In genomic region chrX:7375322-7375715, GRCm38 (mm10) we compare ENCODE assay signal across 8 mouse cellular contexts. TPM values are rescaled to one million over a fixed set of nuclear protein-coding genes. Genes with fewer than 3 reads are reported as not detected.
DNase-seq lines count a peak whose midpoint lies in the region; ATAC-seq and TF ChIP-seq lines count a peak whose summit lies in the region.

No protein-coding gene starts in this region.

- peak overlapping the region; percentile 67 for H3K27ac ChIP-seq in heart, adult 2 months
- H3K27ac ChIP-seq in liver, embryonic 11.5 days (ENCODE audit: low read depth, low read length) = peak overlapping the region; percentile 48; the same call in 1 of the 2 replicates

- peak overlapping the region; percentile 64 for H3K9ac ChIP-seq in heart, adult 2 months (ENCODE audit: low read depth, low read length)
- peak overlapping the region; percentile 56 for H3K9ac ChIP-seq in liver, embryonic 11.5 days (ENCODE audit: low read depth, low read length)

- WGBS in heart, adult 2 months = 25% methylated on average over 23 of the region's 40 CpGs
- 33% methylated on average over 39 of the region's 40 CpGs for WGBS in liver, embryonic 11.5 days

- DNase-seq in heart, adult 2 months = no peak
- DNase-seq in heart, postnatal 10 days = no peak
- peak; percentile 21 for DNase-seq in thymus, postnatal 14 days
- no peak for DNase-seq in thymus, postnatal 25 days
- no peak for DNase-seq in liver, embryonic 11.5 days (ENCODE audit: low spot score)
- no peak for DNase-seq in urinary bladder, adult 18-20 months (ENCODE audit: low spot score in 2 of 2)
- no peak for DNase-seq in left cerebral cortex, postnatal 4 days

- TF ChIP-seq CTCF in heart, adult 2 months (IDR thresholded peaks at IDR 0.05) = no peak

- peak overlapping the region; percentile 85 for H3K4me2 ChIP-seq in liver, embryonic 11.5 days

- no peaks in the 10 kb centered on the region for H3K9me3 ChIP-seq in liver, embryonic 11.5 days (ENCODE audit: control insufficient read depth, low read length)

- peak overlapping the region; percentile 62 for H3K4me3 ChIP-seq in heart, adult 2 months
- peak overlapping the region; percentile 60 for H3K4me3 ChIP-seq in liver, embryonic 11.5 days (ENCODE audit: low read depth, low read length)

- TF ChIP-seq EP300 in heart, adult 2 months (IDR thresholded peaks at IDR 0.05; ENCODE audit: insufficient read depth, low read depth, low read length) = no peak

- peak; percentile 65 for ATAC-seq in liver, embryonic 11.5 days (replicated peaks; ENCODE audit: low FRiP score)
- ATAC-seq in inflammation-experienced regulatory T-cells, adult 6 months = no peak

- no peak for TF ChIP-seq POLR2A in heart, adult 2 months (IDR thresholded peaks at IDR 0.05; ENCODE audit: insufficient read depth, low read depth, low read length)

- H3K4me1 ChIP-seq in heart, adult 2 months (ENCODE audit: control insufficient read depth, insufficient read depth, low read length) = peaks cover 2% of the 10 kb centered on the region
- peaks cover 3% of the 10 kb centered on the region; the same call in 1 of the 2 replicates for H3K4me1 ChIP-seq in liver, embryonic 11.5 days (replicated peaks; ENCODE audit: control insufficient read depth, insufficient read depth, low read length)

- H3K27me3 ChIP-seq in heart, adult 2 months (ENCODE audit: control insufficient read depth, insufficient read depth, low read length) = no peaks in the 10 kb centered on the region
- no peaks in the 10 kb centered on the region for H3K27me3 ChIP-seq in liver, embryonic 11.5 days (replicated peaks; ENCODE audit: control insufficient read depth, insufficient read depth, low read length)

- intact Hi-C loops in heart, adult 2 months (cut with DNase I) = loop anchor here (5.0 kb wide), 1 partner anchor 42 kb away; no protein-coding TSS in a partner anchor
- intact Hi-C loops in heart, postnatal 10 days (cut with DNase I) = no loop called here
- intact Hi-C loops in left cerebral cortex, postnatal 4 days (cut with DNase I) = no loop called here

- H3K79me2 ChIP-seq in heart, adult 2 months (replicated peaks; ENCODE audit: control insufficient read depth, insufficient read depth, low read length) = no peaks in the 10 kb centered on the region

- H3K36me3 ChIP-seq in heart, adult 2 months (ENCODE audit: control insufficient read depth, insufficient read depth, low read length) = no peaks in the 10 kb centered on the region
- no peaks in the 10 kb centered on the region for H3K36me3 ChIP-seq in liver, embryonic 11.5 days (ENCODE audit: control insufficient read depth, insufficient read depth, low read length)

RNA-seq across cellular contexts. Expression of gene Usp27x, which starts 0.3 kb away (rescaled TPM):
- under 1 TPM; 0.32 to 0.81 TPM for total RNA-seq in heart, adult 2 months (2021)
- polyA plus RNA-seq in heart, adult 2 months (2012; rRNA removed) = 0.21 and 0.23 TPM in 2 replicates
- 1 to 10 TPM in 1 of 2 experiments, under 1 TPM in 1; 0.91 to 1.3 TPM for total RNA-seq in heart, postnatal 10 days (2021)
- 0.21 and 0.26 TPM in 2 replicates for polyA plus RNA-seq in liver, embryonic 11.5 days (2014; fragmentation: Nextera tagmentation; extraction: Ambion mirVana)
- total RNA-seq in left cerebral cortex, postnatal 4 days (2021) = 10 to 100 TPM; 15.7 to 16.1 TPM
- under 1 TPM in 2 of 3 experiments, not detected in 1; 0.25 to 0.51 TPM for polyA plus RNA-seq in inflammation-experienced regulatory T-cells, adult 6 months (2017; shearing (Covaris generic))

RNA-seq across cellular contexts. Expression of gene Clcn5, which starts 56.2 kb away (rescaled TPM):
- 1 to 10 TPM; 2.9 to 3.7 TPM for total RNA-seq in heart, adult 2 months (2021)
- polyA plus RNA-seq in heart, adult 2 months (2012; rRNA removed) = 0.68 and 1.6 TPM in 2 replicates
- total RNA-seq in heart, postnatal 10 days (2021) = 10 to 100 TPM in 1 of 2 experiments, 1 to 10 TPM in 1; 9.1 to 11.7 TPM
- 10.3 and 11.3 TPM in 2 replicates for polyA plus RNA-seq in liver, embryonic 11.5 days (2014; fragmentation: Nextera tagmentation; extraction: Ambion mirVana)
- total RNA-seq in left cerebral cortex, postnatal 4 days (2021) = 10 to 100 TPM; 17.5 to 23.2 TPM
- polyA plus RNA-seq in inflammation-experienced regulatory T-cells, adult 6 months (2017; shearing (Covaris generic)) = 1 to 10 TPM; 2.0 to 4.8 (median 2.6) TPM

Comparison
In these comparisons a context has a peak if more than half of its experiments do, and no peak if none do; other contexts are left out.
1. RNA of gene Usp27x, which starts 0.3 kb away (total RNA-seq): 15.7 to 16.1 TPM in left cerebral cortex, postnatal 4 days; 0.91 to 1.3 TPM in heart, postnatal 10 days and 0.32 to 0.81 TPM in heart, adult 2 months; every median in the first group is over 4 times any median in the second.